Mouse (Mus musculus): Measurements from ENCODE around the gene Aff3.

DNA sequence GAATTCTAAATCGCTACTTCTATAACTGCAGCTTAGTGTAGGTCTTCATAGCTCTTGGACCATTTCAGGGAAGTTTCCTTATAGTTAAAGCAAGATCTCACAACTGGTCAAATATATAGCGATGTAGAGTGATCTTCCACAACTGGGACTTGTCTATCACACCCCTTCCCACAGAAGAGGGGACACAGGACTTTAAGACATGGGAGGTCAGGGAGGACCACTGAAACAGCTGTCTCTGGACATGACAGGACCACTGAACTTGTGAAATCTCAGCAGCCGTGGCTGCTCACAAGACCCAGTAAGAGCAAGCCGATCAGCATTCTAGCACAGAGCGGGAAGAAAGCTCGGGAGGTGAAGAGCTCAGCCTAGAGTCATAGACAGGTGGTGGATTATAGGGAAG lies 213.4 kb downstream of the Aff3 start:
- TF ChIP-seq CTCF (IDR thresholded peaks at IDR 0.05; ENCODE audit: insufficient read depth, low read depth, low read length) (no peak), POLR2A (IDR thresholded peaks at IDR 0.05; ENCODE audit: insufficient read depth, low read depth, low read length) (no peak)
